Mouse (Mus musculus) brown adipose tissue, adult 24 weeks (tissue): Measurements from ENCODE around the gene Cyp2c68. TPM values are rescaled to one million over a fixed set of nuclear protein-coding genes. Genes with fewer than 3 reads are reported as not detected.
"Not testable (repeated sequence)": the region's sequence is repeated elsewhere in the genome, so short reads cannot be mapped to it uniquely, and the experiment has no call there.

Source experiments
- H3K27ac ChIP-seq: fragments of 200-500 bp; replicated peaks from 2 replicates; pipeline ENCODE4 v1.5.1; 2012; ENCODE audit warnings: low read depth, mild to moderate bottlenecking, low read length
- H3K4me1 ChIP-seq: fragments of 200-500 bp; 2 replicates; pipeline ENCODE4 v1.6.1; 2012; ENCODE audit warnings: low read length, mixed read lengths; ENCODE audit not compliant: control insufficient read depth, insufficient read depth, insufficient read length
- H3K4me3 ChIP-seq: fragments of 200-500 bp; 2 replicates; pipeline ENCODE4 v1.5.1; 2012; ENCODE audit warnings: low read depth, mild to moderate bottlenecking, low read length, moderate library complexity; ENCODE audit not compliant: insufficient read depth
- polyA plus RNA-seq: library from polyadenylated mRNA; stranded (reverse); fragments of >200 nt; gene quantifications from 2 replicates; pipeline ENCODE4 v1.2.4, GENCODE M21; 2012; ENCODE audit not compliant: missing spikeins, insufficient read depth, insufficient read length

The Cyp2c68 gene
- polyA plus RNA-seq, result not detected in 2 replicates

DNA sequence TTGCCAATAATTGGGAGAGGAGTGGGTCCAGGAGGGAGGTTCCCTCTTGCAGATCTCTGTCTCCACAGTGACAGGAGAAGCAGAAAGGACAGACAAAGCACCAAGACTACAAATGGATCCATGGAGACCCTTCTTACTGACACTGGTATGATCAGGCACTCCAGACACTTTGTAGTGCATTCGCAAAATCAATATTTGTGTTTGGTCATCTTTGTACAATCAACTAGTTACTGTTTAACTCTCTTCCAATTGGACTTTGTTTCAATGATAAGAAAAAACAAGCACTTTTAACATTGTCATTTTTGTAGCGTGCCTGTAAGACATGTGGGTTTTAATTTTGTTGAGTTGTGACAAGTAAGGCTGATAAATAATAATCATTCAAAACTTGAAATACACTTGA is at the start of gene Cyp2c68:
Gene Cyp2c68 (minus strand): TSS at position 135 of the 400 bp plus-strand sequence.
- no peak within 1 kb of the TSS for H3K27ac ChIP-seq
- H3K4me3 ChIP-seq, result no peak within 1 kb of the TSS
- H3K4me1 ChIP-seq, result no peaks in the 10 kb centered on the region

DNA sequence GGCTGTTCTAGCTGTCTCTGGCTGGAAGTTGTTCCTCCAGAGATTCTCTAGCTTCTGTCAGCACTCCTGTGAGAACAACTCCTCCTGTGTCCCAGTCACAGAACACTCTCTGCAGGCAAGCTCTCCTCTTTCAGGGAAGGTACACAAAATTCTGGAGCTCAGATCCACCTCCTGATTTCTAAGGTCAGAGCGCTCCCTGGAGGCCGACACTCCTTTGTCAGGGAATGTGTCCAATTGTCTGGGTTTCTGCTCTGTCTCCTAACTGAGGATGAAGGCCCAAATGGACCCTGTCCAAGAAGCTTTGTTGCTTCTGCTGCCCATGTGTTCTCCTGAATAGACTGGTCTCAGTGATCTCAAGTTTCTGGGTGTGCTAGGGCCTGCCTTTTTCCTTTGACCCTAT is 44.6 kb upstream of the Cyp2c68 start:
- not testable (repeated sequence) for H3K4me3 ChIP-seq, H3K27ac ChIP-seq, H3K4me1 ChIP-seq

DNA sequence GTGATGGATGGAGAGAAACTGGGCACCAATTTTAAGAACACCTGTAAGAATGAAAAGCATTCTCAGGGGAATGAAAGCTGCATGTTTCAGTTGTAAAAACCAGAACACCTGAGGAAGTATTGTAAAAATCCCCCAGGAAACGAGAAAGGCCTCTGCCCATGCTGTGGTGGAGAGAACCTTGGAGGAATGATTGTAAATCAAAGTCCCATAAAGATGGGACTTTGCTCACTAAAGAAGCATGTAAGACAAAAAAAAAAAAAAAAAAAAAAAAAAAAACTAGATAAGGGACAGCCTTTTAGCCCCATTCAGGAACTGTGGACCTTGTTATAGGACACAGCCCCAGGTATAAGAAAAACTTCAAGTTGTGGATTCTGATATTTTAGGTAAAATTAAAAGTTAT is 4.5 kb upstream of the Cyp2c68 start:
- H3K27ac ChIP-seq, result no peak overlapping the region

DNA sequence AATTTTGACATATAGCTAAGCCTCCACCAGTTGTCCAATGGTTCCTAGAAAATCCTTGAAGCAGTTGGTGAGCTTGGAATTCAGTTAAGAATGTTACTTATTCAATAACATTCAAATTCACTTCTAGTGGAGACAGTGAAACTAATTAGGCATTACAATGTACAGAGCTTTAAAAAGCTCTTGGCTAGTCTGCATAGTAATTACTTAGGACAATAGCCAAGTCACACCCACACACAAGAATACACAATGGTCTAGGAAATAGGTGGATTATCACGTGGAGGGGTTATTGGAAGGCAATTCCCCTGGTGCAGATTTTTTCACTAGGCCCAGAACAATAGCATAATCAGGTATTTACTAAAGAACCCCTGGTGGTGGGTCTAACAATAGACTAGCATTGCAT is 3.5 kb upstream of the Cyp2c68 start:
- H3K4me1 ChIP-seq, H3K4me3 ChIP-seq, H3K27ac ChIP-seq: not testable (repeated sequence)

More for the DNA sequence above, 4.5 kb upstream of the Cyp2c68 start:
- H3K4me3 ChIP-seq, result no peak overlapping the region
- no peaks in the 10 kb centered on the region for H3K4me1 ChIP-seq

DNA sequence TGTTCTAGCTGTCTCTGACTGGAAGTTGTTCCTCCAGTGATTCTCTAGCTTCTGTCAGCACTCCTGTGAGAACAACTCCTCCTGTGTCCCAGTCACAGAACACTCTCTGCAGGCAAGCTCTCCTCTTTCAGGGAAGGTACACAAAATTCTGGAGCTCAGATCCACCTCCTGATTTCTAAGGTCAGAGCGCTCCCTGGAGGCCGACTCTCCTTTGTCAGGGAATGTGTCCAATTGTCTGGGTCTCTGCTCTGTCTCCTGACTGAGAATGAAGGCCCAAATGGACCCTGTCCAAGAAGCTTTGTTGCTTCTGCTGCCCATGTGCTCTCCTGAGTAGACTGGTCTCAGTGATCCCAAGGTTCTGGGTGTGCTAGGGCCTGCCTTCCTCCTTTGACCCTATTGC is 29.7 kb downstream of the Cyp2c68 start:
- H3K4me3 ChIP-seq, H3K4me1 ChIP-seq, H3K27ac ChIP-seq: not testable (repeated sequence)

DNA sequence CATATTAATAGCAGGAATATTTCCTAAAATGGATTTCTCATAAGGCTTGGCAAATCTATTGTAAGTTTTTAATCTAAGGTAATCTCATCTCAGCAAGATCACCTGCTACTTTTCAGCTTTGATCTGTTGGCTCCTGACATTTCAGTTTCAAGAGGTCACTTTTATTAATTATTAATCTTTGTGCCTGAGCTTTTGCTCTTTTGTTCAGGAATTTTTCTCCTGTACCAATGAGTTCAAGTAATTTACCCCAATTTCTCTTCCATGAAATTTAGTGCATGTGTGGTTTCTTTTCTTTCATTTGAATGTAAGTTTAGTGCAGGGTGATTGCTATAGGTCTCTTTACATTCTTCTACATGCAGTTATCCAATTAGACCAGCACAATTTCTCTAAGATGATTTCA is 75.2 kb downstream of the Cyp2c68 start:
- H3K4me3 ChIP-seq, H3K4me1 ChIP-seq, H3K27ac ChIP-seq: not testable (repeated sequence)

DNA sequence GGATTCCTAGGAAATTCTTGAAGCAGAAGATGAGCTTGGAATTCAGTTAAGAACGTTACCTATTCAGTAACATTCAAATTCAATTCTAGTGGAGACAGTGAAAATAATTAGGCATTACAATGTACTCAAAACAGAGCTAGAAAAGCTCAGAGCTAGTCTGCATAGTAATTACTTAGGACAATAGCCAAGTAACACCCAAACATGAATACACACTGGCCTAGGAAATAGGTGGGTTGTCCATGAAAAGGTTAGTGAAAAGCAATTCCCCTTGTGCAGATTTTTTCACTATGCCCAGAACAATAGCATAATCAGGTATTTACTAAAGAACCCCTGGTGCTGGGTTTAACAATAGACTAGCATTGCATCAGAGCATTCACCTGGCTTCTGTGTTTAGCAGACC is 88.5 kb downstream of the Cyp2c68 start:
- no peak overlapping the region for H3K4me3 ChIP-seq
- no peaks in the 10 kb centered on the region for H3K4me1 ChIP-seq
- no peak overlapping the region for H3K27ac ChIP-seq

DNA sequence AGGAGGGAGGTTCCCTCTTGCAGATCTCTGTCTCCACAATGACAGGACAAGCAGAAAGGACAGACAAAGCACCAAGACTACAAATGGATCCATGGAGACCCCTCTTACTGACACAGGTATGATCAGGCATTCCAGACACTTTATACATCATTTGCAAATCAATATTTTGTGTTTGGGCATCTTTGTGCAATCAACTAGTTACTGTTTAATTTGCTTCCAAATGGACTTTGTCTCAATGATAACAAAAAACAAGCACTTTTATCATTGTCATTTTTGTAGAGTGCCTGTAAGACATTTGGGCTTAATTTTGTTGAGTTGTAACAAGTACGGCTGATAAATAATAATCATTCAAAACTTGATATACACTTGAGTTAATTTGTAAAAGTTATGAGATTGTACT is 91.9 kb downstream of the Cyp2c68 start, which contains the start of gene Cyp2c67:
Gene Cyp2c67 (minus strand): TSS at position 114 of the 400 bp plus-strand sequence.
- no peak within 1 kb of the TSS for H3K4me3 ChIP-seq
- H3K27ac ChIP-seq, result no peak within 1 kb of the TSS
- H3K4me1 ChIP-seq, result no peaks in the 10 kb centered on the region

DNA sequence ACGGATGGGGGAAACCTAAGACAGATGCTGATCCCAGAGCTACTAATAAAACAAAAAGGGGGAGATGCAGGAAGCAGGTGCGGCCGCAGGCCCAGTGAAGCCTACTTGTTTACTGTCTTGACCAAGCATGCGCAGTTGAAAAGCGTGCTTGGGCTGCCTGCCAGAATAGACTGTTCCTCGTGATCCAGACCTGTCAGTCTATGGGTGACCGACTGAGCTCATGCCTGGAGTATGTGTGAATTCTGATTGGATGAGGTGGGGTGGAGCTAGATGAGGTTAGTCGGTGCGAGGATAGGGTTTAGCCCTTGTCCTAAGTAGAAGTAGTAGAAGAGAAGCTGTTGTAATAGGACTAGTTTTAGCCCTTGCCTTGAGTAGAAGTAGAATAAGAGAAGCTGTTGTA is 93.3 kb downstream of the Cyp2c68 start:
- H3K27ac ChIP-seq, result no peak overlapping the region
- H3K4me3 ChIP-seq, result no peak overlapping the region
- no peaks in the 10 kb centered on the region for H3K4me1 ChIP-seq

DNA sequence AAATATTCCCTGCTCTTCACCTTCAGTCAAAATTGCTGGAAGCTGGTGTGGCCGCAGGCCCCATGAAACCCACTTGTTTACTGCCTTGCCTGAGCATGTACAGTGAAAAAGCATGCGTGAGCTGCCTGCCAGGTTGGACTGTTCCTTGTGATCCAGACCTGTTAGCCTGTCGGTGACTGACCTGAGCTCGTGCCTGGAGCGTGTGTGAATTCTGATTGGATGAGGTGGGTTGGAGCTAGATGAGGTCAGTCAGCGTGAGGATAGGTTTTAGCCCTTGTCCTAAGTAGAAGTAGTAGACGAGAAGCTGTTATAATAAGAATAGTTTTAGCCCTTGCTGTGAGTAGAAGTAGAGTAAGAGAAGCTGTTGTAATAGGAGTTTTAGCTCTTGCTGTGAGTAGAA is 96.3 kb downstream of the Cyp2c68 start:
- not testable (repeated sequence) for H3K4me3 ChIP-seq, H3K27ac ChIP-seq, H3K4me1 ChIP-seq

Other genes starting within 250 kb of the Cyp2c68 start
- gene Cyp2c39, start 230.2 kb downstream of the Cyp2c68 start, polyA plus RNA-seq, result not detected in 2 replicates
- gene Cyp2c67, start 92.0 kb downstream of the Cyp2c68 start, polyA plus RNA-seq, result not detected in 2 replicates
- gene Cyp2c40, start 71.8 kb upstream of the Cyp2c68 start, polyA plus RNA-seq, result not detected in 2 replicates
- not detected in 2 replicates for gene Cyp2c69, start 145.7 kb upstream of the Cyp2c68 start, polyA plus RNA-seq